10 mouse cellular contexts compared by ENCODE assay signal in genomic region chr8:109155489-109155888, GRCm38 (mm10).
DNase-seq lines count a peak whose midpoint lies in the region; ATAC-seq lines count a peak whose summit lies in the region.
"Had no signal": no experiment of that assay in that cellular context is flagged by ENCODE, and none has a peak within 500 bp of the region (broad histone marks: within the 10 kb centered on the region; RNA-seq: fewer than 3 reads in every experiment).

No protein-coding gene starts in this region.

- no peaks in the 10 kb centered on the region for H3K36me3 ChIP-seq in forebrain, embryonic 14.5 days (ENCODE audit: control insufficient read depth, insufficient read depth, low read length)
- H3K36me3 ChIP-seq in forebrain, embryonic 11.5 days (ENCODE audit: control insufficient read depth, insufficient read depth, low read length) = no peaks in the 10 kb centered on the region
- H3K36me3 ChIP-seq: liver, embryonic 15.5 days had no signal

- H3K4me3 ChIP-seq in forebrain, embryonic 14.5 days (ENCODE audit: low read depth, low read length) = no peak overlapping the region
- no peak overlapping the region for H3K4me3 ChIP-seq in forebrain, embryonic 11.5 days (ENCODE audit: low read depth, low read length)
- H3K4me3 ChIP-seq: liver, embryonic 15.5 days had no signal

- no peak overlapping the region for H3K4me2 ChIP-seq in forebrain, embryonic 14.5 days (ENCODE audit: low read length)
- no peak overlapping the region for H3K4me2 ChIP-seq in forebrain, embryonic 11.5 days (ENCODE audit: low read depth, low read length, severe bottlenecking)
- H3K4me2 ChIP-seq: liver, embryonic 15.5 days had no signal

- peak; percentile 22 for DNase-seq in forebrain, embryonic 14.5 days (ENCODE audit: low spot score)
- no peak for DNase-seq in forebrain, embryonic 11.5 days (ENCODE audit: low spot score)
- DNase-seq in MN1 (ENCODE audit: low spot score) = peak; percentile 88
- peak; percentile 66 for DNase-seq in forelimb bud, embryonic 11.5 days (ENCODE audit: low read depth, low spot score)
- peak; percentile 28 for DNase-seq in kidney, postnatal 10 days
- DNase-seq in frontal cortex, postnatal 10 days (ENCODE audit: low spot score in 2 of 2) = no peak
- DNase-seq in layer of hippocampus, adult 9-11 months = no peak
- no peak for DNase-seq in frontal cortex, postnatal 36 days (ENCODE audit: low spot score in 2 of 2)

- no peaks in the 10 kb centered on the region for H3K4me1 ChIP-seq in forebrain, embryonic 14.5 days (ENCODE audit: control insufficient read depth, insufficient read depth, low read length)
- H3K4me1 ChIP-seq in forebrain, embryonic 11.5 days (replicated peaks; ENCODE audit: control insufficient read depth, insufficient read depth, low read length) = no peaks in the 10 kb centered on the region
- H3K4me1 ChIP-seq: liver, embryonic 15.5 days had no signal

- H3K9ac ChIP-seq in forebrain, embryonic 14.5 days (ENCODE audit: low read length) = no peak overlapping the region
- no peak overlapping the region for H3K9ac ChIP-seq in forebrain, embryonic 11.5 days (ENCODE audit: low read length)
- H3K9ac ChIP-seq: liver, embryonic 15.5 days had no signal

- H3K9me3 ChIP-seq in forebrain, embryonic 14.5 days (replicated peaks; ENCODE audit: control insufficient read depth, low read length) = peaks cover 4% of the 10 kb centered on the region; the same call in 1 of the 2 replicates
- H3K9me3 ChIP-seq in forebrain, embryonic 11.5 days (ENCODE audit: control insufficient read depth, low read length) = no peaks in the 10 kb centered on the region; the same call in 1 of the 2 replicates
- H3K9me3 ChIP-seq: liver, embryonic 15.5 days had no signal

- no peaks in the 10 kb centered on the region for H3K27me3 ChIP-seq in forebrain, embryonic 14.5 days (replicated peaks; ENCODE audit: control insufficient read depth, insufficient read depth, low read length)
- H3K27me3 ChIP-seq in forebrain, embryonic 11.5 days (ENCODE audit: control insufficient read depth, insufficient read depth, low read length) = no peaks in the 10 kb centered on the region
- H3K27me3 ChIP-seq: CH12.LX; liver, embryonic 15.5 days had no signal

- H3K27ac ChIP-seq in forebrain, embryonic 14.5 days (ENCODE audit: low read depth, low read length) = no peak overlapping the region
- no peak overlapping the region for H3K27ac ChIP-seq in forebrain, embryonic 11.5 days (ENCODE audit: low read depth, low read length)
- H3K27ac ChIP-seq: liver, embryonic 15.5 days had no signal

- ATAC-seq in forebrain, embryonic 14.5 days = no peak
- ATAC-seq in forebrain, embryonic 11.5 days (replicated peaks; ENCODE audit: low FRiP score) = no peak

- WGBS in forebrain, embryonic 14.5 days = 85% methylated on average over 11 of the region's 11 CpGs
- WGBS in forebrain, embryonic 11.5 days = 83% methylated on average over 11 of the region's 11 CpGs

Comparison
In these comparisons a context has a peak if more than half of its experiments do, and no peak if none do; other contexts are left out.
1. DNase-seq: peak in forebrain, embryonic 14.5 days (single experiment), MN1 (single experiment), forelimb bud, embryonic 11.5 days (single experiment) and kidney, postnatal 10 days (single experiment); none in forebrain, embryonic 11.5 days (single experiment), frontal cortex, postnatal 10 days (0 of 2), layer of hippocampus, adult 9-11 months (single experiment) and frontal cortex, postnatal 36 days (0 of 2).